Mouse (Mus musculus) kidney, adult 2 months (tissue): Measurements from ENCODE around the gene Zfp988.
"Not testable (repeated sequence)": the region's sequence is repeated elsewhere in the genome, so short reads cannot be mapped to it uniquely, and the experiment has no call there.

ENCODE experiments used
- CTCF ChIP-seq: fragments of 200-500 bp; conservative IDR thresholded peaks from 2 replicates; pipeline ENCODE4 v1.5.1; 2011; ENCODE audit warnings: low read depth, mild to moderate bottlenecking, control low read depth, low read length, moderate library complexity, mixed read lengths; ENCODE audit not compliant: insufficient read depth, insufficient read length
- POLR2A ChIP-seq: fragments of 200-500 bp; IDR thresholded peaks from one replicate; pipeline ENCODE4 v1.6.1; 2011; ENCODE audit warnings: low read depth, low read length, control low read depth

DNA sequence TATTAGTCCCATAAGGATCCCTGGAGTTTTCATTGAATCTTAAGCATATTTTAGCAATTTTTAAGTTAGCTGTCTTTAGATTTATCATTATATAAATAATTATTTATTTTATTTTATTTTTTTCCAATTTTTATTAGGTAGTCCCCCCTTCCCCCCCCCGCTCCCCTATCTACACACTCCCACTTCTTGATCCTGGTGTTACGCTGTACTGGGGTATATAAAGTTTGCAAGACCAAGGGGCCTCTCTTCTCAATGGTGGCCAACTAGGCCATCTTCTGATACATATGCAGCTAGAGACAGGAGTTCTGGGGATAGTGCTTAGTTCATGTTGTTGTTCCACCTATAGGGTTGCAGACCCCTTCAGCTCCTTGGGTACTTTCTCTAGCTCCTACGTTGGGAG lies 42.8 kb upstream of the Zfp988 start:
- TF ChIP-seq POLR2A, CTCF: not testable (repeated sequence)
